Mouse (Mus musculus) kidney, adult 2 months (tissue): ENCODE measurements around the gene Rnf187.

Experiments used
- CTCF ChIP-seq: fragments of 200-500 bp; conservative IDR thresholded peaks from 2 replicates; pipeline ENCODE4 v1.5.1; 2011; ENCODE audit warnings: low read depth, mild to moderate bottlenecking, control low read depth, low read length, moderate library complexity, mixed read lengths; ENCODE audit not compliant: insufficient read depth, insufficient read length
- POLR2A ChIP-seq: fragments of 200-500 bp; IDR thresholded peaks from one replicate; pipeline ENCODE4 v1.6.1; 2011; ENCODE audit warnings: low read depth, low read length, control low read depth

- TF ChIP-seq CTCF (no peak), POLR2A (no peak)
These were observed 20.9 kb downstream of the Rnf187 start, which contains the start of gene Btnl10 for GRCm38 (mm10) chr11:58917745-58918366.
